Mouse (Mus musculus): ENCODE measurements at regions not wholly inside any gene's neighbourhood (a gene's known extent, or its start where the extent isn't known, plus 50 kb on each side); places are given as distances from the start of the nearest gene placed in this dataset.

DNA sequence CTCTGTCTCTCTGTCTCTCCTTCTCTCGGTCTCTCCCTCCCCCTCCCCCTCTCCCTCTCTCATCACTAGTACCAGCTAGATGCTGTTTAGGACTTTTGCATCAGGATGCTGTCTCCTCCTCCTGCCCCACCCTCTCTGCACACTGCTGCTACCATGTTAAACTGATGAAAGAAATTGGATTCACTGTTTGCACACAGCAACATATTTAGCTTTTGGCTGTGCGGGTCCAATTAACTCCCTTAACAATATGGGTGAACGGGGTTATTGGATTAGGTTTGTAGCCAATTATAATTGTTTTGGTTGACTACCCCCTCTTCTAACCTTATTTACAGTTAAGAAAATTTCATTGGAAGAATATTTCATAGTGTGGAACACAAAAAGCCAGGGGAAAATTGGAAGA is 424.0 kb upstream of the Sorcs1 start:
- DNase-seq (ENCODE audit: low spot score in 2 of 2), result no peak

DNA sequence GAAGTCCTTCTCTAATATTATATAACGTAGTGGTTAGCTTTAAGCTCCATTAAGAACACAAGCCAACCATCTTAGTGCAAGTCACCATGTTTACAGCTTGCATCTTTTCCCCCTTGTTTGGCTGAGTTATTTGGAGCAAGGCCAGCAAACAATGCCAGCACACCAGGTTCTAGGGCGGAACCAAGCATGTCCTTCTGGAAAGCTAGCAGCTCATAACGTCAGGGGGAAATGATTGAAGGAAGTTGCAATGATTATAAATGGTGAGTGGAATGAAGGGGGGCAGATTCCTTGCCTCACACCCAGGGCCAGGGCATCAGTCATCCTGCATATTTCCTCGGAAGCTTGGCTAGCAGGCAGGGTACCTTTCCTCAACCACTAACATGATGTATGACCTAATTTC is 396.3 kb upstream of the Sorcs1 start:
- DNase-seq (ENCODE audit: low spot score in 2 of 2), result no peak

DNA sequence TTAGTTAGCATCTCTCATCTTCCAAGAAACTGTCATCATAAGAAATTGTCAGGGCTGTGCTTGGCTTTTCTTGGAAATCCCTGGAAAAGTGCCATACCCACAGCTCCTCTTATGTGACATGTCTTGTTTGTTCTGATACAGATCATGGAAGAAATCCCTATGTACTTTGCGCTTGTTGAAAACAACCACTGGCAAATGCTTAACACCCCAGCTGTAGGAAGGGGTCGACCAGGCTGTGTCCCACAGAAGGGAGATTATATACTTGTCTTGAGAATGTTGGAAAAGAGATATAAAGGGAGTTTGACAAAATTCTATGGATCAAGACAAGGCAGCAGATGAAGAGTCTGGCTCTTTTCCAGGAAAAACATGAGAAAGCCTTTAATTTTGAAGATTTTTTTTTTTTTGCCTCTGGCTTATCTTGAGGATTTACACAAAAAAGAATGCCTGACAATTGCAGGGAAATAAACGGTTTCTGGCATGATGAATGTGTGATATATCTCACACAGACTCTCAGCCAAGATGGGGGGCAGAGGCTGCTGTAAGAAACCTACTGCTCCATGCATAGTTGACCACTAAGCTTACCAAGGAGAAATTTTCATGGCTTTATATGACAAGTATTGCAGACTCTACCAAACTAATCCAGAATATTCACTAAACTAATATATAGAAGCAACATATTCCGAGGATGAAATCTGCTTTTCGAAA is 381.7 kb upstream of the Sorcs1 start:
- DNase-seq (ENCODE audit: low spot score in 2 of 2), result no peak

DNA sequence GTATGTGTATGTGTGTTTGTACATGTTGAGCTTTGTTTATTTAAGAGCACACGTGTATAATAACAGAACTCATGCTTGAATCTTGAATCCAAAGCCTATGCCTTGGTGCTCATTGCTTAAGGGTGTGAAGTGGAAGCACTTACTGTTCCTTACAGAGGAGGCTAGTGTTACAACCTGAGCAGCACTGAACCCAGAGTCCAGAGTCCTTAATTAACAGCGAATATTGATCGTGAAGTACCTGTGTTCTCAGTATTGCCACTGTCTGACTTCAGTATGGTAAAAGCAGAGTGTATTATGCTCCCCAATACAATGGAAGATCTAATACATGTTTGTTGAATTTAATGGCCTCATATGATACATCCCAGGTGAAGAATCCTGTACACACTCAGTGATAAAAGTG is 365.1 kb upstream of the Sorcs1 start:
- DNase-seq (ENCODE audit: low spot score in 2 of 2), result no peak

DNA sequence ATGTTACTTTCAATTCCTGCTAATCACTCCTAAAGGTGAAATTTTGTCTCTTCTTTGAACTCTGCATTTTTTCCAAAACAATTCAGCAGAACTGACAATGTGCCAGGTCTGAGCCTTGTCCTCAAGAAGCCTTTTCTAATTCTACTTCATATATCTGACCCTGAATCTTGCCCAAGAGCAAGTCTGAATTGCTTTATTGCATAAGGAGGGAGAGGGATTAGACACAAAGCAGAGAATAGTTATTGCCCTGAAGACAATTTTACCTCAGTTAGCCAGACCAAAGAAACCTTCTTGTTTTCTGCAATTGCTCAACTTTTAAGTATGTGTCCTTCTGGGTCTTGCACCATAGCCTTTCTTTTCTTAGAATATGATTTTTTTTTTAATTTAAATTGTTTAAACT is 316.0 kb upstream of the Sorcs1 start:
- DNase-seq (ENCODE audit: low spot score in 2 of 2), result no peak

DNA sequence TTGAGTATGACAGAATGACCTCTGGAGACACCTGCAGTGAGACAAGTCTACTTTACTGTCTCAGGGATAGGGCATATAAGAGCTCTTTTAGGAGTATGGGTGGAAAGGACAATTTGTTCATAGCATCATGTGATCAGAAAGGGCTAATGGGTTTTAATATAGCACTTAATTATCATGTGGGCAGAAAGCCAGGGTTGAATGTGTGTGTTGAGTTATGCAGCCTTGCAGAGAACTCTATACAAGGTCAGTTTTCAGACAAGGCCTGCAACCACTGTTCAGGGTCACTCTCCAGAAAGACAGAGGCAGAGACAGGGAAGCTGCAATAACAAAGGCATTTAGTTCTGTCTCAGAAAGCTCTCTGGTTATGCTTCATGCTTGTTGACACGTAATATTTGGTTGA is 292.6 kb upstream of the Sorcs1 start:
- DNase-seq (ENCODE audit: low spot score in 2 of 2), result no peak

DNA sequence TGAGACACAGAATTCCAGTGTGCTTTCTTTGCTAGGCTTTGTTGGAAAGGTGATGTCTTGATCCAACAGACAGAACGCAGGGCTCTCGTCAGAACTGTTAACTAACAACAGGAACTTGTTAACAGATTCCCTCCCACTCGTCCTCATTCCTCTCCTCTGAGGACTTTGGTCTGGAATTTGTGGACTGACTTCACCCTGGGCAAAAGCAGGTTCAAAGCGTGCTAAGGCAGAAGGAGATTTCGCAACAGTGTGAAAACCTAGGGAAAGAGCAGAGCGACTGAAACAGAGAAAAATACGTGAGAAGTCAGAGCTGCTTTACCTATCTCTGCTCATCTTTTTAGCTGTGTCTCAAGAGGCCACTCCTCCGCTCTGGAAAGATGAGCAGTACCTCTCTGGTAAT is 283.5 kb upstream of the Sorcs1 start:
- DNase-seq (ENCODE audit: low spot score in 2 of 2), result no peak

DNA sequence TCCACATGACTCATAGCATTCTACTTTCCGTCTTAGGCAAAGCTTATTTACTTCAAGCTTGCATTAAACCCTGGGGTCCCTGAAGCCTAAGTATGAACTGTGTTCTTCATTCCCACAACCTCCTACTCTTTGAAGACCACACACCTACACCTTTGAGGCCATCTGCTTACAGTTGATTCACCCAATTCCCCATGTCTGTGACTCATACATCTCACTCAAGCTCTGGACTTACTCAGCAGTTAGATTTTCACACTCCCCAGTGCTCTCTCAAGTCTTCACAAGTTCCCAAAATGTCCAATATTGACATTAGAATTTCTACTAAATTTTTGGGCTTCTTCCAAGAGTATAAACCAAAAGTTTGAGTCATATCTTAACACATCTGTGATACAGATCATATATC is 266.6 kb upstream of the Sorcs1 start:
- DNase-seq (ENCODE audit: low spot score in 2 of 2), result peak; percentile 1 to 27

DNA sequence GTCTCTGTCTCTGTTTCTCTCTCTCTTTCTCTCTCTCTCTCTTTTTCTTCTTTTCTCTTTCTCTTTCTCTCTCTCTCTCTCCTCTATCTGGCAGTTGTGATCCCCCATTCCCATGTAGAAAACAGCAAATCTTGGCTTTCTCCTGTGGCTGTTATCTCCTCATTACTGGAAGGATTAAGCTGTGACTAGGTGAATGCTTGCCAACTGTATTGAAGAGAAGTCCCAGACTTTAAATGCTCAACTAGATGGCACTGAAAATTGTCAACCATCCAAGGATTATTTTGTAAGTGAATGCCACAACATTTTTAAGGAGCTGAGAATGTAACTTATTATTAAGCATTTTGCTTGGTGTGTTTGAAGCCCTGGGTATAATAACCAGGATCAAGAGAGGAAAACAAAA is 233.2 kb upstream of the Sorcs1 start:
- no peak for DNase-seq (ENCODE audit: low spot score in 2 of 2)

DNA sequence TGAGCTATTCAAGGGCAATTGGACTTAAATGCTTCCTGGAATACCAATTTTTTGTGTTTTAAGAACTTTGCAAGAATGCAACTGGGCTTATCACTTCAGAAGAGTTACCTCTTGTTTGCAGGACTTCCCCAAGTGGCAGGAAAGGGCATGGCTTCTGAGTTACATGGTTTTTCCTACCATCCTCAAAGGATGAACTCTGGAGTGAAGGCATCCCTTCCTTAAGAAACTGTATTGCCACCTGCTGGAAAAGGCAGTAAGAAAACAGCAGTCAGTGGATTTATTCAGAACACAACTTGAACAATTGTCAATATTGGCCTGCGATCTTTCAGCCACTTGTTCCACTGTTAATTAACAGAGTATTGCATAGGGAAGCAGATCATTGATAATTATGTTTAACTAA is 232.2 kb upstream of the Sorcs1 start:
- no peak for DNase-seq (ENCODE audit: low spot score in 2 of 2)

DNA sequence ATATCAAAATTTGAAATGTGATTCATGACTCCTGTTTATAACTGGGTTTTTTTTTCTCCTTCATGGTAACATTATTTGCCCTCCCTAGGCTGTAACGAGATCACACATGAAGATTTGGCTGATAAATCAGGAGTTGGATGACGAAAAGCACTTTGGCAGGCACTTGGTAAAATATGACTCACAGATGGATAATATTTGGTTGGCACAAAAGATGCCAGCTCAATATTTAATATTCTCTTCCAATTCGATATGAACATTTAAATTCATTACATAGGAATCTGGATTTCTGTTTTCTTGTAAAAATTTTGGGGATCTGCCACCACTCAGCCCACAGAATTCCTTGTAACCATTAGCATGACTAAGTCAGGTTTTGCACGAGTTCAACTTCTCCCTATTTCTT is 230.3 kb upstream of the Sorcs1 start:
- DNase-seq (ENCODE audit: low spot score in 2 of 2), result no peak

DNA sequence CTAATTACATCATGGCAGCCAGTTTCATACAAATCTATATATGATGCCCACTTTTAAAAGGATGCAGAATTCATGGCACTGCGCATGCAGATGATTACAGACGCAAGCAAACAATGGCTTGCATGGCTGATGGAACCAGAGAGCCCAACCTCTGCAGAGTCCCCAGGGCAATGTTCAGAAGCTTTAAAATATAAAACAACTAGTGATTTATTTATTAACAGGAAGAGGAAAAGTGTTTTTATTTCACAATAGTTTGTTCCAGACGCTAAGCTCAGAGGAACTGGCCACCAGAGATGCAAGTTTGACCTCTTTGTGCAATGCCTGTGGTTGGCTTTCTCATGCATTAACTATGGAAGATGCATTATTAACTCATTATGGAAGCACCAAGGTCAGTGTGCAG is 215.3 kb upstream of the Sorcs1 start:
- DNase-seq (ENCODE audit: low spot score in 2 of 2), result no peak

DNA sequence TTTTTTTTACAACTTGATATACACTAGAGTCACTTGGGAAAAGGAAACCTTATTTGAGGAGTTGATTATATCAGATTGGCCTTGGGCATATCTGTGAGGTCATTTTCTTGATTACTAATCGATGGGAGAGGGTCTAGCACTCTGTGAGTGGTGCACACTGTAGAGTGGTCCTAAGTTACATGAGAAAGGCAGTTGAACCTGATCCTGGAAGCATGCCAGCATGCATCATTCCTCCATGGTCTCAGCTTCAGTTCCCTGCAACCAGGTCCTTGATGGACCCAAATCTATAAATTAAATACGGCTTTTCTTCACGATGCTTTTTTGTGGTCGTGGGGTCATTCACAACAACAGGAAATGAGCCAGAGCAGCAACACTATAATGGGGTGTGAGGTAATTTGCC is 194.2 kb upstream of the Sorcs1 start:
- DNase-seq (ENCODE audit: low spot score in 2 of 2), result no peak

DNA sequence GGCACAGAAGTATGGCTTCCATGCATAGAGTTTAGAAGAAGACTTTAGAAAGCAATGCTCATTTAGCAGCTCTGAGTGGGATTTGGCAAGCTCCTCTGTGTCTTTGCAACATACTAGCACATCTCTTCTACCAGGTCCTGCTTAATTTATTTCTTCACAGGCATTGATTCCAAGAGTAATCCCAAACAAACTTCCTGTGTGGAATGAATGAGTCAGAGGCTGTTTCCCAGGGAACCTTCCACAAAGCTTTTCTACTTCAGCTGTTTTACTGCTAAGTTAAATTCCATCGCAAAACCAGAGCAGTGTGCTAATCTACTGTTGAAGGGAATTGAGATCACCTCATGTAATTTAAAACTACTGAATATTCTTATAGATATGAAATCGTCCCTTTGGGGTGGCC is 193.7 kb upstream of the Sorcs1 start:
- DNase-seq (ENCODE audit: low spot score in 2 of 2), result no peak

DNA sequence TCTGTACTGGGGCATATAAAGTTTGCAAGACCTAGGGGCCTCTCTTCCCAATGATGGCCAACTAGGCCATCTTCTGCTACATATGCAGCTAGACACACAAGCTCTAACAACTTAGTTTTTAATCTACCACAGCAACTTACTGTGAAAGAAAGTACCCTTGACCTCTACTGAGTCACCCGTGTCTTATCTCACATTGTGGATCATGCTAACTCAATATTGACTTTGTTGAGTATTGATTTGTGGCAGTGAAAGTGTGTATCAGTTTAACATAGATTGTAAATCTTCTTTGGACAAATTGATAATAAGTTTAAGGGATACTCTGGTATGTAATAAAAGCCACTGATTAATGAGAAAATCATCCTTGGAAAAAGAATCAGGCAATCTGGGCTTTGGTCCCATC is 176.4 kb upstream of the Sorcs1 start:
- no peak for DNase-seq (ENCODE audit: low spot score in 2 of 2)

DNA sequence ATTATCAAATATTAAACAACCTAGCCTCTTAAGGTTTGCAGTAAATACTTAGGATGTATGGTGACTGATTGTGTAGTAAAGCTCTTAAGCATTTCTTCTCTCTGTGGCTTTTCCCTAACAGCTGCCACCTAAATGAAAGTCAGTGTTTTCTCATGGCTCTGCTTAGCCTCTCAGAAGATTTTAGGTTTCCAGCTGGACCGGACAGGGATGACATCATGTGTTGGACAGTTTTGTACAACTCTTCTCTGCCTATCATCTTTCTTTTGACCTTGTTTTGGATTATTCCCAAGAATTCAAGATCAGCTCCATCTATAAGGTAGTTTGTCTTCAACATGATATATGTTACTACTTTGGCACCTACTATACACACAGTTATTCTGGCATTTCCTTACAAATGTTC is 162.1 kb upstream of the Sorcs1 start:
- DNase-seq (ENCODE audit: low spot score in 2 of 2), result no peak

Data from left cerebral cortex, adult 8-10 months (tissue).